Mouse (Mus musculus) embryo, embryonic 11.5 days (tissue): ENCODE data around the gene Otos.

Experiments
- DNase-seq: peaks from one replicate; pipeline ENCODE4 v3.0.0-alpha.2; 2012; ENCODE audit warnings: low read depth, low spot score

Gene Otos

DNA sequence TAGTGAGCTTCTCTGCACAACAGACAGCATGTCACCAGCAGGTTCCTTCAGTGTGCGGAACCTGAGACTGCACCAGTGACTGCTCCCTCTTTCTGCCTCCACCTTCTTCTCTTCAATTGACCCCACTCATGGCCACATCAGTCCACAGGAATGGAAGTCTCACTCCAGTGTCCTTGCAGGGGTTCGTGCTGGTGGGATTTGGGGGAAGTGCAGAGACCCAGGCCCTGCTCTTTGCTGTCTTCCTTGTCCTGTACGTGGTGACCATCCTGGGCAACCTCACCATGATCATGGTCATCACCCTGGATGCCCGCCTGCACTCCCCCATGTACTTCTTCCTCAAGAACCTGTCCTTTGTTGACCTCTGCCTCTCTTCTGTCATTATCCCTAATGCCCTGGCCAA is 40.9 kb downstream of the Otos start:
- DNase-seq = no peak

DNA sequence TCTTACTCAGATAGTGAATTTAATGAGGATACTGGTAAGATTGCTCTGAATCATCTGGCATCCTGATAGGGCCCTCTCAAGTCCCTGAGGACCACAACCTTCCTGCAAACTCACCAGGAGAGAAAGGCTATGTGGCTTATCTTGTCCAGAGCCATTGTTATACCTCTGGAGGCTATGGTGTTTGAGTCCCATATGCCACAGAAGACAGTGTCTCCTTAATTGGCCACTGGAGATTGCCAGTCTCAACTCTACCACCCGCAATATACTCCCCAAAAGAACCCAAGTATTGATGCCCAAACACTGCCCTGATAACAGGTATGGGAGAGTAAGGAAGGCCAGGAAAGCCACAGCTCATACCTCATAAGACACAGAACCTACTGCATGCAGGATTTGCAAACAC is 43.2 kb downstream of the Otos start, which contains the start of gene Olfr1410:
Olfr1410 (plus strand) TSS at position 301 of the 400 bp plus-strand sequence.
- no peak for DNase-seq

DNA sequence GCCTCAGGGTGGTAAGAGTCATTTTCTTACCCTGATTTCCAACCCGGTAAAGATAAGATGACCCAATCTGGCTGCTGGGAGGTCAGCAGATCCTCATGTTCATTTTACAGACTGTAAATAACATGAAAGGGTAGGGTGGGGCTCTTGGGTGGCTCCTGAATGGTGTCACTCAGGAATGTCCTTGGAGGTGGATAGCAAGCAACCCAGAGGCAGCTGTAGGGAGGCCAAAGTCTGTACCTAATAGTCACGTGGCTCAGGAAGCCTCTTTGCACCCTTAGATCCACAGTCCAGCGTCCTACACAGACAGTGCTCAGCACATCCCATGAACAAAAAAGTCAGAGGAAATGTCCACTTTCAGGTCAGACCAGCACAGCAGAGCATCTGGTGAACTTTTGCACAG is 52.6 kb downstream of the Otos start:
- no peak for DNase-seq
